Mouse (Mus musculus) mouse embryonic stem cell (cell line): ENCODE measurements around the gene Gm28230.

Experiments used
- in situ Hi-C, 2 experiments: fragments of 300-500 bp; cut with MboI; formaldehyde crosslinking; loops; 1 replicate in 1 of 2; 3 replicates in 1 of 2; pipeline ENCODE4 v1.14.3; 2019 to 2020; ENCODE audit warnings: low sequenced_read_pairs in 2 of 2, low pct_unique_long_range_greater_than_20kb in 1 of 2, mixed read lengths in 1 of 2; ENCODE audit not compliant: unreplicated experiment in 1 of 2

Gene Gm28230

DNA sequence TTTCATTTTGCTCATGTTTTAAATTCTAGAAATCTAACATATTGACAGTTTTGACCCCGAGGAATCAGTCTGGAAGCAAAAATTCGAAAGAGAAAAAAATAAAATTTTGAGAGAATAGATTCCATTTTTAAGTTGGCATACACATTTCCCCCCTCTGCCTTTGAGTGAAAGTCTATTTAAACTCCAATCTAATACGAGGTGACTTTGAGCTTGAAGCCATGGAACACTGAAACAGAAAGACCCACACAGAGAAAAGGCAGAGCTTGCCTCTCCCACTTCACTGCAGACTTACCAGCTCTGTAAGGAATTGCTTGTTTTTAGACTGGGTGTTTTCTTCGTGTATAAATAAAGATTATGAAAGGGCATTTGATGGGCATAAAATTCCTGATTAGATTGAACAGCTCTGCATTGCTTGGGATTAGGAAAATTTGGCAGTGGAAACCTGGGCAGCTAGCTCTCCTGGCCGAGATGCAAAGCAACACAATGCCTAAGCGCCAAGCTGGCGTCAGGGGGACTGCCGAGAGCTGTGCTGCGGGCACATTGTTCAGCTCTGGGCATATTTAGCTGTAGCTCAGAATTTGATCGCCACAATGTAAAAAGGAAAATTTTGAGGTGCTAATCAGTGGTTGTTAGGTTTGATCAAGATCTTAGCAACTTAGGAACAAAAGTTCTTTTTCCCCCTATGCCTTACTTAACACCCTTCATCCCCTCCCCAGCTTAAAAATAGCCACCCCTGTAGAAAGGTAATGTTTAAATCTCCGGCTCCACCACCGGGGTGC lies 37.5 kb upstream of the Gm28230 start:
- in situ Hi-C loops: loop anchor here (10.0 to 25.0 kb wide), 2 partner anchors 46 to 898 kb away; no protein-coding TSS in a partner anchor

DNA sequence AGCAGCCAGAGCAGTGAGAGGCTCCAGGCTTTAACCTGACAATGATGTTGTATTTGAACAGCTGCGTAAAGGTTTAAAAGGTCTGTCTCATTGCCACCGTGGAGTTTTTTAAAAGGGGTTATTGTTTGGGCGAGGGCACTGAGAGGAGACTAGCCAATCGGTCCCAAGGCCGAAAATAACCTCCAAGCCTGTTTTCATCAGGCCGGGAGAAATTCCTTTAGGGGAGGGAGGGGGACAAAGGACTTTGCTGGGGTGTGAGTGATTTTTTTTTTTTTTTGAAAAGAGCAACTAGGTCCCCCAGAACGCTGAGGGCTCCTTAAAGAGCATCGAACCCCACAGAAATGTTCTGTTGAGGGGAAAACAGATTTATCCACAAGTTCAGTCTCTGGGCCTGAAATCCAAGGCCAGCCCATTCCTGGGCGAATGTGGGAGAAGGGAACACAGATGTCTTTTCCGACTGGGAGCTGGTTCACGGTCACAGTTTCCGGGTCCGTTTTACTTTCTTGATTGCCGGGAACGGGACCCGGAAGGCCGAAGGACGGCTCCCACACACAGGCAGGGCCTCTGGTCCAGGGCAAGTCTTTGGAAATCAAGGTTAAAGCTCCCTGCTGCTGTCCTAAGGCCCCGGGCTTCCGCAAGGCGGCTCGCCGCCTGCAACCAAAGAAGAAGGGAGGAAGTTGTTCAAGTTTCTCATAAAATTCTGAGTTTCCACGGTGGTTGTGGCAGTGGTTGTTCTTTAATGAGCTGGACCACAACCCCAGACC lies 36.8 kb upstream of the Gm28230 start:
- in situ Hi-C loops: loop anchor here (10.0 to 25.0 kb wide), 4 partner anchors 45 to 898 kb away; no protein-coding TSS in a partner anchor

- in situ Hi-C loops: loop anchor here (10.0 to 25.0 kb wide), 3 partner anchors 274 to 897 kb away; no protein-coding TSS in a partner anchor
Observed at GRCm38 (mm10) chr2:74690338-74690716, 36.2 kb upstream of the Gm28230 start.

GRCm38 (mm10) chr2:74691022-74691951 lies 35.2 kb upstream of the Gm28230 start, which contains the start of gene Hoxd10:
TSS of gene Hoxd10 (plus strand) at chr2:74691924.
- in situ Hi-C loops: loop anchor here (10.0 to 25.0 kb wide), 3 partner anchors 274 to 896 kb away; no protein-coding TSS in a partner anchor

DNA sequence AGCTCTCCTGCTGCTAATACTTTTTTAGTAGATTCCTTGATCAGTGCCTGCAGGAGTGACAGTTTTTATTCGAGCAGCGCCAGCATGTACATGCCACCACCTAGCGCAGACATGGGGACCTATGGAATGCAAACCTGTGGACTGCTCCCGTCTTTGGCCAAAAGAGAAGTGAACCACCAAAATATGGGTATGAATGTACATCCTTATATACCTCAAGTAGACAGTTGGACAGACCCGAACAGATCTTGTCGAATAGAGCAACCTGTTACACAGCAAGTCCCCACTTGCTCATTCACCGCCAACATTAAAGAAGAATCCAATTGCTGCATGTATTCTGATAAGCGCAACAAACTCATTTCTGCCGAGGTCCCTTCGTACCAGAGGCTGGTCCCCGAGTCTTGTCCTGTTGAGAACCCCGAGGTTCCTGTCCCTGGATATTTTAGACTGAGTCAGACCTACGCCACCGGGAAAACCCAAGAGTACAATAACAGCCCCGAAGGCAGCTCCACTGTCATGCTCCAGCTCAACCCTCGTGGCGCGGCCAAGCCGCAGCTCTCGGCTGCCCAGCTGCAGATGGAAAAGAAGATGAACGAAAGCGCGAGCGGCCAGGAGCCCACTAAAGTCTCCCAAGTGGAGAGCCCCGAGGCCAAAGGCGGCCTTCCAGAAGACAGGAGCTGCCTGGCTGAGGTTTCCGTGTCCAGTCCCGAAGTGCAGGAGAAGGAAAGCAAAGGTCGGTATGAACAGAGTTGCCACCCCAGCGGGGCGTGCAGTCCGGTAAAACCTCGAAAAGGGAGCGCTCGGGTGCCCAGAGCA lies 34.3 kb upstream of the Gm28230 start:
- in situ Hi-C loops: loop anchor here (10.0 to 25.0 kb wide), 3 partner anchors 273 to 895 kb away; no protein-coding TSS in a partner anchor

GRCm38 (mm10) chr2:74692808-74693431 lies 33.6 kb upstream of the Gm28230 start:
- in situ Hi-C loops: loop anchor here (10.0 to 25.0 kb wide), 3 partner anchors 272 to 894 kb away; no protein-coding TSS in a partner anchor

GRCm38 (mm10) chr2:74693432-74693827 lies 33.1 kb upstream of the Gm28230 start:
- in situ Hi-C loops: loop anchor here (10.0 to 25.0 kb wide), 3 partner anchors 271 to 894 kb away; no protein-coding TSS in a partner anchor

DNA sequence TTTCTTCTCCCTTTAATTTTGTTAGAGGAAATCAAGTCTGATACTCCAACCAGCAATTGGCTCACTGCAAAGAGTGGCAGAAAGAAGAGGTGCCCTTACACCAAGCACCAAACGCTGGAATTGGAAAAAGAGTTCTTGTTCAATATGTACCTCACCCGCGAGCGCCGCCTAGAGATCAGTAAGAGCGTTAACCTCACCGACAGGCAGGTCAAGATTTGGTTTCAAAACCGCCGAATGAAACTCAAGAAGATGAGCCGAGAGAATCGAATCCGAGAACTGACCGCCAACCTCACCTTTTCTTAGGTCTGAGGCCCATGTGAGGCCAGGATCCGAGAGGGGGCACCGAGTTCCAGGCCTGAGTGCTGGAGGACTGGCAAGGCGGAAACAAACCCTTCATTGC lies 32.5 kb upstream of the Gm28230 start:
- in situ Hi-C loops: loop anchor here (10.0 to 25.0 kb wide), 3 partner anchors 271 to 893 kb away; no protein-coding TSS in a partner anchor

- in situ Hi-C loops: loop anchor here (10.0 to 25.0 kb wide), 3 partner anchors 269 to 892 kb away; no protein-coding TSS in a partner anchor
Observed at GRCm38 (mm10) chr2:74695383-74695782, 31.1 kb upstream of the Gm28230 start.

DNA sequence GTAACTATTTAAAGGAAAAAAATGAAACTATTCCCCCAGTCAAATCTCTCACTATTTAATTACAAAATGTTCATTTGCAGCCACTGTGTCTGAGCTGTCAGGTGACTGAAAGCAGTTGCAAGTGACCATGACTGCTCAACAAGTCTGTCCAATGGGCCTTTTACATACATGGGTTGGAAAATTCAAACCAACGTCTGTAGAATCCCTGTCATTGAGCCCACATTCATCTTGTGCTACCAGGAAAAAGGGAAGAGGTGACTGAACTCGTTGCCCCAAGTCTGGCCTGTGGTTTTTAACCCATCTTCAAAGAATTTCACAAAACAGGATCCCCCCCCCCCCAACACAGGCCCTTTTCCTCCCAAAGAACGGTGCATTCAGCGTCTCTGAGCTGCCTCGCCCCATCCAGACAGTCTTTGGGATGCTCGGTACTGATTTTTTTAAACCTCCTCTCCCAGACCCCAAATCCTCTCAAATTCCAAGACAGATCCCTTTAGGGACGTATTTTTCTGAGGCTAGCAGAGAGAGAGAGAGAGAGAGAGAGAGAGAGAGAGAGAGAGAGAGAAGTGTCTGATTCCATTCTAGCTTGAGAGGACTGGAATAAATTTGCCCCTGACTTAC lies 30.6 kb upstream of the Gm28230 start:
- in situ Hi-C loops: loop anchor here (10.0 to 25.0 kb wide), 3 partner anchors 269 to 891 kb away; no protein-coding TSS in a partner anchor

GRCm38 (mm10) chr2:74696442-74697335 lies 29.8 kb upstream of the Gm28230 start:
- in situ Hi-C loops: loop anchor here (10.0 to 25.0 kb wide), 3 partner anchors 268 to 891 kb away; no protein-coding TSS in a partner anchor

- in situ Hi-C loops: loop anchor here (10.0 to 25.0 kb wide), 3 partner anchors 267 to 890 kb away; no protein-coding TSS in a partner anchor
Observed at GRCm38 (mm10) chr2:74697567-74698121, 28.9 kb upstream of the Gm28230 start, which contains the start of gene Hoxd9. TSS of gene Hoxd9 (plus strand) at chr2:74697727.

DNA sequence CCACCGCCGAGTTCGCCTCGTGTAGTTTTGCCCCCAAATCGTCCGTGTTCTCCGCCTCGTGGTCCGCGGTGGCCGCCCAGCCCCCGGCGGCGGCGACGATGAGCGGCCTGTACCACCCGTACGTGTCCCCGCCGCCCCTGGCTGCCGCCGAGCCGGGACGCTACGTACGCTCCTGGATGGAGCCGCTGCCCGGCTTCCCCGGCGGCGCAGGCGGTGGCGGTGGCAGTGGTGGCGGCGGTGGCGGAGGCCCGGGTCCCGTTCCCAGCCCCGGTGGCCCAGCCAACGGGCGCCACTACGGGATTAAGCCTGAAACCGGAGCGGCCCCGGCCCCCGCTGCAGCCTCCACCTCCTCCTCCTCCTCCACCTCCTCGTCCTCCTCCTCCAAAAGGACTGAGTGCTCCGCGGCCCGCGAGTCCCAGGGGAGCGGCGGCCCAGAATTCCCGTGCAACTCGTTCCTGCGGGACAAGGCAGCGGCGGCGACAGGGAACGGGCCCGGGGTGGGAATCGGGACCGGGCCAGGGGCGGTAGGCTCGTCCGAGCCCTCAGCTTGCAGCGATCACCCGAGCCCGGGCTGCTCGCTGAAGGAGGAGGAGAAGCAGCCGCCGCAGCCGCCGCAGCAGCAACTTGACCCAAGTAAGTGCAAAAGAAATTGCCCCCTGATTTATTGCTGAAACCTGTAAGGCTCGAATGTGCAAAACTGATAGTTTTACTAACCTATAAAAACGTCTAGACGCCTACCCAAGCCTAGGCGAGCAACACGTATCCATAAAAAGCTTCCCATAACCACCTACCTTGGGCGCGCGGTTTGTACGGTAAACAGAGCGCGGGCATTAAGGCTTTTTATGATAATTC lies 28.1 kb upstream of the Gm28230 start:
- in situ Hi-C loops: loop anchor here (10.0 to 25.0 kb wide), 3 partner anchors 266 to 889 kb away; no protein-coding TSS in a partner anchor

GRCm38 (mm10) chr2:74699053-74699430 lies 27.5 kb upstream of the Gm28230 start:
- in situ Hi-C loops: loop anchor here (10.0 to 25.0 kb wide), 3 partner anchors 266 to 888 kb away; no protein-coding TSS in a partner anchor
